Mouse (Mus musculus): ENCODE results near the gene Hp. TPM values are rescaled to one million over a fixed set of nuclear protein-coding genes. Genes with fewer than 3 reads are reported as not detected.

The Hp gene
- polyA plus RNA-seq, 1 experiment from 2014 or later, result 0.45 TPM

- H3K4me2 ChIP-seq (ENCODE audit: low read depth, low read length, severe bottlenecking), result no peak overlapping the region
- 79% methylated on average over 5 of the region's 5 CpGs for WGBS
- H3K27me3 ChIP-seq (ENCODE audit: control insufficient read depth, insufficient read depth, low read length), result no peaks in the 10 kb centered on the region
- ATAC-seq (replicated peaks; ENCODE audit: low FRiP score) (no peak), DNase-seq (ENCODE audit: low spot score) (no peak)
- H3K9ac ChIP-seq (ENCODE audit: low read length), result no peak overlapping the region
- no peaks in the 10 kb centered on the region for H3K4me1 ChIP-seq (replicated peaks; ENCODE audit: control insufficient read depth, insufficient read depth, low read length)
- no peak overlapping the region for H3K27ac ChIP-seq (ENCODE audit: low read depth, low read length)
- no peak overlapping the region for H3K4me3 ChIP-seq (ENCODE audit: low read depth, low read length)
- peaks cover 6% of the 10 kb centered on the region; the same call in 1 of the 2 replicates for H3K36me3 ChIP-seq (ENCODE audit: control insufficient read depth, insufficient read depth, low read length)
- H3K9me3 ChIP-seq (ENCODE audit: control insufficient read depth, low read length), result no peaks in the 10 kb centered on the region
Observed at GRCm38 (mm10) chr8:109542165-109542564, 36.8 kb downstream of the Hp start.

GRCm38 (mm10) chr8:109536703-109537102 lies 42.3 kb downstream of the Hp start:
- Histone ChIP-seq H3K4me2 (ENCODE audit: low read depth, low read length, severe bottlenecking) (no peak overlapping the region), H3K9me3 (ENCODE audit: control insufficient read depth, low read length) (no peaks in the 10 kb centered on the region), H3K4me3 (ENCODE audit: low read depth, low read length) (no peak overlapping the region), H3K27me3 (ENCODE audit: control insufficient read depth, insufficient read depth, low read length) (no peaks in the 10 kb centered on the region), H3K27ac (ENCODE audit: low read depth, low read length) (no peak overlapping the region), H3K36me3 (ENCODE audit: control insufficient read depth, insufficient read depth, low read length) (no peaks in the 10 kb centered on the region), H3K4me1 (replicated peaks; ENCODE audit: control insufficient read depth, insufficient read depth, low read length) (no peaks in the 10 kb centered on the region), H3K9ac (ENCODE audit: low read length) (0 out of 2 replicates have a peak overlapping the region, but pooled peaks have one; percentile 4)
- WGBS, result 3% methylated on average over 5 of the region's 5 CpGs
- ATAC-seq (replicated peaks; ENCODE audit: low FRiP score) (peak; percentile 75), DNase-seq (ENCODE audit: low spot score) (peak; percentile 93)

- 86% methylated on average over 19 of the region's 19 CpGs for WGBS
- H3K27ac ChIP-seq (ENCODE audit: low read depth, low read length), result no peak overlapping the region
- DNase-seq (ENCODE audit: low spot score) (peak; percentile 70), ATAC-seq (replicated peaks; ENCODE audit: low FRiP score) (no peak)
- no peak overlapping the region for H3K4me2 ChIP-seq (ENCODE audit: low read depth, low read length, severe bottlenecking)
- no peaks in the 10 kb centered on the region for H3K4me1 ChIP-seq (replicated peaks; ENCODE audit: control insufficient read depth, insufficient read depth, low read length)
- H3K9me3 ChIP-seq (ENCODE audit: control insufficient read depth, low read length), result no peaks in the 10 kb centered on the region
- H3K9ac ChIP-seq (ENCODE audit: low read length), result no peak overlapping the region
- H3K4me3 ChIP-seq (ENCODE audit: low read depth, low read length), result no peak overlapping the region
- H3K27me3 ChIP-seq (ENCODE audit: control insufficient read depth, insufficient read depth, low read length), result no peaks in the 10 kb centered on the region
- H3K36me3 ChIP-seq (ENCODE audit: control insufficient read depth, insufficient read depth, low read length), result no peaks in the 10 kb centered on the region
Observed at GRCm38 (mm10) chr8:109535140-109535990, 43.6 kb downstream of the Hp start.

Other genes starting within 250 kb of the Hp start
- 0.19 and 0.25 TPM in 2 replicates for gene Pmfbp1, start 85.1 kb downstream of the Hp start, polyA plus RNA-seq (2014; fragmentation: Nextera tagmentation; extraction: Ambion mirVana)
- gene Dhx38, start 13.3 kb downstream of the Hp start, polyA plus RNA-seq (2014; fragmentation: Nextera tagmentation; extraction: Ambion mirVana), result 28.4 and 30.6 TPM in 2 replicates
- 27.0 and 28.5 TPM in 2 replicates for gene Txnl4b, start 13.3 kb downstream of the Hp start, polyA plus RNA-seq (2014; fragmentation: Nextera tagmentation; extraction: Ambion mirVana)
- gene Dhodh, start 29.5 kb upstream of the Hp start, polyA plus RNA-seq (2014; fragmentation: Nextera tagmentation; extraction: Ambion mirVana), result 43.2 and 43.5 TPM in 2 replicates
- 0.05 and 0.19 TPM in 2 replicates for gene Pkd1l3, start 35.3 kb upstream of the Hp start, polyA plus RNA-seq (2014; fragmentation: Nextera tagmentation; extraction: Ambion mirVana)
- gene Ist1, start 114.1 kb upstream of the Hp start, polyA plus RNA-seq (2014; fragmentation: Nextera tagmentation; extraction: Ambion mirVana), result 172 and 186 TPM in 2 replicates
- gene Zfp821, start 126.4 kb upstream of the Hp start, polyA plus RNA-seq (2014; fragmentation: Nextera tagmentation; extraction: Ambion mirVana), result 50.2 and 56.1 TPM in 2 replicates
- gene Atxn1l, start 158.6 kb upstream of the Hp start, polyA plus RNA-seq (2014; fragmentation: Nextera tagmentation; extraction: Ambion mirVana), result 8.3 and 8.6 TPM in 2 replicates
- 47.0 and 47.1 TPM in 2 replicates for gene Ap1g1, start 199.4 kb upstream of the Hp start, polyA plus RNA-seq (2014; fragmentation: Nextera tagmentation; extraction: Ambion mirVana)

Measured in forebrain, embryonic 11.5 days (tissue).